9 mouse cellular contexts compared by ENCODE assay signal in the genomic region with DNA sequence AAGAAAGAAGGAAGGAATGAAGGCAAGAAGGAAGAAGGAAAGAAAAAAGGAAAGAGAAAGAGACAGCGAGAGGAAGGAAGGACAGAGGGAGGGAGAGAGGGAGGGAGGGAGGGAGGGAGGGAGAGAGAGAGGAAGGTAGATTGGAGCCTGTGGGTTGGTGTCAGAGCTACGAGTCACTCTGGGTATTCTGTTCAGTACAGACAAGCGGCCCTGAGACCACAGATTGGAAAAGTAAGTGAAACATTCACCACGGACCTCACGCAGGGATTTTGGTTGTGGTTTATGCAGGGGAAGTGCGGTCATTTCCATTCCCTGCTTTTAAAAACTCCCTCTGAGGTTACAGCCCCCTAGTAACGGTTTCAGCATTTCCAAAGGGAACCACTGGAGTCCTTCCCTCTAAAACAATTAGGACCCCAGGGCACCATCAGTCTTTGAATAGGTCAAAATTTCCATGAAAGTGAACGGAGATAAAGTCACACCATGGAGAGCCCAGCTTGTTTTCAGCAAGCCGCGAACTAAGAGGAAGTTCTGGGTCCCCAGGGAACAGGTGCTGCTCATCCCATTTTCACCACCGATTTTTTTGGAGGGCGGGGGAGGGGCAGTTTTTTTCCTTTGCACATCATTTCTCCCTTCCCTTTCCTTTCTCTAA. TPM values are rescaled to one million over a fixed set of nuclear protein-coding genes. Genes with fewer than 3 reads are reported as not detected.
DNase-seq lines count a peak whose midpoint lies in the region; ATAC-seq and TF ChIP-seq lines count a peak whose summit lies in the region.
"Had no signal": no experiment of that assay in that cellular context is flagged by ENCODE, and none has a peak within 500 bp of the region (broad histone marks: within the 10 kb centered on the region; RNA-seq: fewer than 3 reads in every experiment).

No protein-coding gene starts in this region.

- H3K9ac ChIP-seq in limb, embryonic 12.5 days (replicated peaks): no peak overlapping the region
- H3K9ac ChIP-seq in forebrain, embryonic 13.5 days: no peak overlapping the region
- H3K9ac ChIP-seq in kidney, postnatal 0 days (ENCODE audit: low read depth, low read length): no peak overlapping the region
- no peak overlapping the region for H3K9ac ChIP-seq in neural tube, embryonic 14.5 days (replicated peaks; ENCODE audit: low read depth, low read length)

- no peak for TF ChIP-seq CTCF in kidney, postnatal 0 days (IDR thresholded peaks at IDR 0.05; ENCODE audit: low read depth)
- TF ChIP-seq CTCF in layer of hippocampus, adult 2 months (conservative IDR thresholded peaks at IDR 0.05): no peak

- no peaks in the 10 kb centered on the region for H3K36me3 ChIP-seq in limb, embryonic 12.5 days
- H3K36me3 ChIP-seq in limb, embryonic 10.5 days: no peaks in the 10 kb centered on the region
- no peaks in the 10 kb centered on the region for H3K36me3 ChIP-seq in forebrain, embryonic 13.5 days (ENCODE audit: poor library complexity, severe bottlenecking)
- H3K36me3 ChIP-seq in kidney, postnatal 0 days (ENCODE audit: insufficient read depth, low read length): no peaks in the 10 kb centered on the region
- no peaks in the 10 kb centered on the region for H3K36me3 ChIP-seq in neural tube, embryonic 14.5 days (ENCODE audit: control insufficient read depth, insufficient read depth, low read length)

- no peak for ATAC-seq in limb, embryonic 12.5 days (ENCODE audit: insufficient number of reproducible peaks, insufficient read depth, low FRiP score, low TSS enrichment, low read depth)
- no peak for ATAC-seq in forebrain, embryonic 13.5 days
- ATAC-seq in kidney, postnatal 0 days (replicated peaks; ENCODE audit: low FRiP score, low read depth): no peak
- ATAC-seq in neural tube, embryonic 14.5 days (ENCODE audit: low read depth): no peak

- H3K4me1 ChIP-seq in limb, embryonic 12.5 days (replicated peaks): no peaks in the 10 kb centered on the region
- H3K4me1 ChIP-seq in limb, embryonic 10.5 days: no peaks in the 10 kb centered on the region
- peaks cover 5% of the 10 kb centered on the region; the same call in 1 of the 2 replicates for H3K4me1 ChIP-seq in forebrain, embryonic 13.5 days
- H3K4me1 ChIP-seq in kidney, postnatal 0 days (replicated peaks; ENCODE audit: insufficient read depth, low read length): no peaks in the 10 kb centered on the region
- H3K4me1 ChIP-seq in neural tube, embryonic 14.5 days (ENCODE audit: control insufficient read depth, insufficient read depth, low read length): 0 out of 2 replicates have a peak, but pooled peaks cover 2% of the 10 kb centered on the region

- H3K27me3 ChIP-seq in limb, embryonic 12.5 days: peaks cover 18% of the 10 kb centered on the region
- H3K27me3 ChIP-seq in limb, embryonic 10.5 days (ENCODE audit: low read depth, poor library complexity, severe bottlenecking): peaks cover 17% of the 10 kb centered on the region; the same call in 1 of the 2 replicates
- H3K27me3 ChIP-seq in forebrain, embryonic 13.5 days: no peaks in the 10 kb centered on the region
- no peaks in the 10 kb centered on the region for H3K27me3 ChIP-seq in kidney, postnatal 0 days (ENCODE audit: insufficient read depth, low read length)
- no peaks in the 10 kb centered on the region for H3K27me3 ChIP-seq in neural tube, embryonic 14.5 days (ENCODE audit: control insufficient read depth, insufficient read depth, low read length)

- H3K4me2 ChIP-seq in limb, embryonic 12.5 days: peak overlapping the region; percentile 26; the same call in 1 of the 2 replicates
- peak overlapping the region; percentile 6; the same call in 1 of the 2 replicates for H3K4me2 ChIP-seq in forebrain, embryonic 13.5 days
- H3K4me2 ChIP-seq in kidney, postnatal 0 days (ENCODE audit: low read length): peak overlapping the region; percentile 37
- H3K4me2 ChIP-seq in neural tube, embryonic 14.5 days (ENCODE audit: low read depth, low read length): peak overlapping the region; percentile 26; the same call in 1 of the 2 replicates

- H3K4me3 ChIP-seq in limb, embryonic 12.5 days (replicated peaks): no peak overlapping the region
- H3K4me3 ChIP-seq in limb, embryonic 10.5 days: no peak overlapping the region
- no peak overlapping the region for H3K4me3 ChIP-seq in forebrain, embryonic 13.5 days
- H3K4me3 ChIP-seq in kidney, postnatal 0 days (replicated peaks; ENCODE audit: low read depth, low read length): no peak overlapping the region
- no peak overlapping the region for H3K4me3 ChIP-seq in neural tube, embryonic 14.5 days (ENCODE audit: low read depth, low read length)
- H3K4me3 ChIP-seq in layer of hippocampus, adult 2 months: no peak overlapping the region; the same call in 1 of the 2 replicates

- WGBS in limb, embryonic 12.5 days: 4% methylated on average over 12 of the region's 12 CpGs
- WGBS in limb, embryonic 10.5 days: 4% methylated on average over 12 of the region's 12 CpGs
- WGBS in forebrain, embryonic 13.5 days: 5% methylated on average over 12 of the region's 12 CpGs
- 7% methylated on average over 12 of the region's 12 CpGs for WGBS in kidney, postnatal 0 days
- 2% methylated on average over 12 of the region's 12 CpGs for WGBS in neural tube, embryonic 14.5 days

- no peaks in the 10 kb centered on the region for H3K9me3 ChIP-seq in limb, embryonic 12.5 days
- no peaks in the 10 kb centered on the region for H3K9me3 ChIP-seq in limb, embryonic 10.5 days (replicated peaks)
- no peaks in the 10 kb centered on the region for H3K9me3 ChIP-seq in forebrain, embryonic 13.5 days (replicated peaks)
- H3K9me3 ChIP-seq in kidney, postnatal 0 days (replicated peaks; ENCODE audit: low read length): no peaks in the 10 kb centered on the region
- no peaks in the 10 kb centered on the region for H3K9me3 ChIP-seq in neural tube, embryonic 14.5 days (ENCODE audit: control insufficient read depth, low read length)

- no peak for DNase-seq in limb, embryonic 10.5 days (ENCODE audit: low spot score)
- DNase-seq in kidney, postnatal 0 days (ENCODE audit: low spot score): no peak
- DNase-seq in adrenal gland, postnatal 14 days: no peak
- DNase-seq in layer of hippocampus, adult 2 months (ENCODE audit: low spot score in 2 of 2): no peak
- no peak for DNase-seq in right cerebral cortex, postnatal 25 days
- DNase-seq: right cerebral cortex, postnatal 4 days had no signal

- H3K27ac ChIP-seq in limb, embryonic 12.5 days: no peak overlapping the region
- H3K27ac ChIP-seq in limb, embryonic 10.5 days: no peak overlapping the region
- H3K27ac ChIP-seq in forebrain, embryonic 13.5 days: no peak overlapping the region
- H3K27ac ChIP-seq in kidney, postnatal 0 days: no peak overlapping the region
- H3K27ac ChIP-seq in neural tube, embryonic 14.5 days (ENCODE audit: low read depth, low read length): no peak overlapping the region
- H3K27ac ChIP-seq in layer of hippocampus, adult 2 months: no peak overlapping the region

RNA-seq across cellular contexts. Expression of a gene that starts 45.2 kb away (rescaled TPM):
- polyA plus RNA-seq in limb, embryonic 12.5 days (2016; fragmentation: Nextera tagmentation; extraction: Ambion mirVana): 73.6 and 82.3 TPM in 2 replicates
- 31.4 and 38.4 TPM in 2 replicates for polyA plus RNA-seq in limb, embryonic 10.5 days (2016; fragmentation: Nextera tagmentation; extraction: Ambion mirVana)
- polyA plus RNA-seq in forebrain, embryonic 13.5 days (2015; fragmentation: Nextera tagmentation; extraction: Ambion mirVana): 36.0 and 39.4 TPM in 2 replicates
- 17.4 and 19.9 TPM in 2 replicates for polyA plus RNA-seq in kidney, postnatal 0 days (2015; fragmentation: Nextera tagmentation; extraction: Ambion mirVana)
- polyA plus RNA-seq in neural tube, embryonic 14.5 days (2014; fragmentation: Nextera tagmentation; extraction: Ambion mirVana): 65.1 and 73.4 TPM in 2 replicates
- total RNA-seq in adrenal gland, postnatal 14 days (2021): 59.0 and 63.5 TPM in 2 replicates
- total RNA-seq in layer of hippocampus, adult 2 months (2021): 100 to 1,000 TPM; 321 to 333 TPM
